Mouse (Mus musculus) heart, postnatal 14 days (tissue): ENCODE measurements around the gene Ago4. TPM values are rescaled to one million over a fixed set of nuclear protein-coding genes. Genes with fewer than 3 reads are reported as not detected.
A peak's percentile ranks its signal among the peaks of the same experiment; 100 is the strongest.
"Not testable (repeated sequence)": the region's sequence is repeated elsewhere in the genome, so short reads cannot be mapped to it uniquely, and the experiment has no call there.

Experiments
- DNase-seq, 2 experiments: peaks; one replicate each; pipeline ENCODE4 v3.0.0; 2021 to 2022
- intact Hi-C: fragments of 180-260 bp; cut with DNase I; formaldehyde crosslinking; loops from one replicate; pipeline ENCODE4 v1.15.1; 2025
- long read RNA-seq, 2 experiments: library from polyadenylated mRNA; stranded (forward); transcript quantifications; one replicate each; pipeline ENCODE4 v2.0.0; 2021
- total RNA-seq, 2 experiments: library from RNA; stranded (reverse); gene quantifications; 2 replicates each; pipeline ENCODE4 v1.2.3; 2021

The Ago4 gene
- 1 to 10 TPM; 5.4 to 5.5 TPM for total RNA-seq
- long read RNA-seq, experiment 1, full-length matches to known transcripts: 2 of 9 reads
- long read RNA-seq, experiment 1, partial matches to known transcripts: 6 of 9 reads
- long read RNA-seq, experiment 1, other reads (novel, unspliced or antisense): 1 of 9 reads
- long read RNA-seq, experiment 2, full-length matches to known transcripts: 1 of 6 reads
- long read RNA-seq, experiment 2, partial matches to known transcripts: 2 of 6 reads
- long read RNA-seq, experiment 2, other reads (novel, unspliced or antisense): 3 of 6 reads

DNA sequence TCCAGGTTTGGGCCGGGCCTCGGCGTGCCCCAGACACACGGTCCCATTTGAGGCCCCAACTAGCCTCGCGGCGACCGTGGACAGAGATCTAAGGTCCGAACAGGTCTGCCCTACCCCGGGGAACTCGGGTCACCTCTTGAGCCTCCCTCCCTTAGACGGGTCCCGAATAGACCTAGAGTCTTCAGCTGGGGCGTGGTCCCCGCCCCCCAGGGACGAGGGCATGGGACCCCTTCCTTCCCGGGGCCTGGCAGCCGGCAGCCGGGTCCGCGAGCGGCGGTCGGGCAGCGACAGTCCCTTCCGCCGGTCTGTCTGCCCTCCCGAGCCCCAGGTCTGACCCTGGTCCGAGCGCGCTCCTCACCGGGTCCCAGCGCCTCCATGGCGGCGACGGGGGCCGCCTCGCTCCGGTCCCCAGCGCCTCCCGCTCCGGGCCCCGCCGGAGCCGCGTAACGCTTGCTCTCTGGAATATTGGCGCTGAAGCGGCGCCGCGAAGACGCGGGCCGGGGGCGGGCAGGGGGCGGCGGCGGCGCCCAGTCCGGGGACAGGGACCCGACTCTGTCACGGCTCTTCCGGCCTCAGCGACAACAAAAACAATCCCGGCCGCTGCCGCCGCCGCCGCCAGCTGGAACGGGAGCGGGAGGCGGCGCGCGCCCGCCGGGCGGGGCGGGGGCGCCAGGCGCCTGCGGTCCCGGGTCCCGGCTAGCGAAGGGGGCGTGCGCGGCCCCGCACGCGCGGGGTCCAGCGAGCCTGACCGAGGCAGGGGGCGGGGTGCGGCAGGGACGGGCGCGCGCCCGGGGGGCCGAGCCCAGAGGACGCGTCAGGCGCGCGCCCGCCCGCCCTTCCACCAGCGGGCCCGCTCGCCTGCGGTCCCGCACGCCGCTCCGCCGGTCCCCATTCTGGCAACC, at the start of gene Ago4:
Gene Ago4 (minus strand): TSS at position 646 of the 902 bp plus-strand sequence.
- DNase-seq: peak; percentile 68 to 78
- intact Hi-C loops: no loop called here

DNA sequence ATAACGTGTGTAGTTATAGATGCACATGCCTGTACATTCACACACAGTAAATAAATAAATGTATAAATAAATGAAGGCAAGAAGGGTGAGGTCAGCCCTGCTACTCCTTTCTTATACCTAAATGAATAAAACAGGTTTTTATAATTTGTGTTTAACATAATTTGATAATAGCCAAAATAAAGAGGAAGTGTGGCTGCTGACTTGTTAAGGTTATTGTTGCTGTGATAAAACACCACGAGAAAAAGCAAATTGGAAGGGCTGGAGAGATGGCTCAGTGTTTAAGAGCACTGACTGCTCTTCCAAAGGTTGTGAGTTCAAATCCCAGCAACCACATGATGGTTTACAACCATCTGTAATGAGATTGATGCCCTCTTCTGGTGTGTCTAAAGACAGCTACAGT, 45.8 kb upstream of the Ago4 start:
- intact Hi-C loops: no loop called here
- DNase-seq: no peak

DNA sequence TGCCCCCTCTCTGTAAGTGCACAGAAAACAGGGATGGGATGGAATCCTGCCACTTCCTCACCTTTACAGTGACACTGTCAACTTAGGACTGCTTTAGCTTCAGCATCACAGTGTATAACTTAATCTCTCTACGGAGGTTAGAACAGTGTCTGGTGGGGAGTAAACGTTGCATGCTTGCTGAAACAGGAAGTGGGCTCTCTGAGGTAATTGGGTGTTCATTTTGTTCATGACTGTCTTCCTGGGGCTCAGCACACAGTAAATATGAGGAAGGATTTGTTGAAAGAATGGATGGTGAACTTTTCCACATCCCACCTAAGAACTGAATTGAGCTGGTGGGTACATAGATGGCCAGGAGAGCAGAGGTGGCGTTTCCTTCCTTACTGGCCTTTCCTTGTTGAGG, 44.6 kb upstream of the Ago4 start:
- intact Hi-C loops: no loop called here
- no peak for DNase-seq

DNA sequence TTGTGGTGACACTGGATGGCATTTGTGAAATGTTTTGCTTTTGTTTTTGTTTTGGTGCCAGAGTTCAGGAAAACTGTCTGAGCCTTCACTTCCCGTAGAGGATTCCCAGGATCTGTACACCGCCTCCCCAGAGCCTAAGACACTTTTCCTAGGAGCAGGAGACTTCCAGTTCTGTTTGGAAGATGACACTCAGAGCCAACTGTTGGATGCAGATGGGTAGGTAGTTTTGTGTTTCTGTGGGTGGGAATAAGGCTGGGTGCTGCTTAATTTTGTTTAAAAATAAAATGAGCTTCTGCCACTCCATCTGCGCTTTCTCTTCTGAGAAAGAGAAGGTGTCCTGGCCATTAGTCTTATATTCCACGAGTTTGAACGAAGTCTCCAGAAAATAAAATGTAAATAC, 43.0 kb upstream of the Ago4 start:
- intact Hi-C loops: no loop called here
- DNase-seq: no peak

GRCm38 (mm10) chr4:126569783-126570182, 36.5 kb upstream of the Ago4 start:
- intact Hi-C loops: no loop called here
- DNase-seq: no peak

DNA sequence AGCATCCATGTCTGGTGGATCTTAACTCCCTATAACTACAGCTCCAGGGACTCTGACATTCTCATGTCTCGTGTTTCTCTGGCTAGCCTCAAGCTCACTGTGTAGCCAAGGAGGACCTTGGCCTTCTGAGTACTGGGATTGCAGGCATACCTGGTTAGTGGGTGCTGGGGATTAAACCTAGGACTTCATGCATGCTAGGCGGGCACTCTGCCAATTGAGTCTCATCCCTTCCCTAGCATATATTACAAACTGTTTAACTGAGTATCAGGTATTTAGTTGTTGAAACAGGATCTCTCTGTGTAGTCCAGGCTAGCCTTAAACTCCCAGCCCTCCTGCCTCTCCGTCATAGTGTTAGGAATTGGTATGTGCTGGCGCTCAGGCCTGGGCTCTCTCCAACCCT, 34.0 kb upstream of the Ago4 start:
- intact Hi-C loops: no loop called here

DNA sequence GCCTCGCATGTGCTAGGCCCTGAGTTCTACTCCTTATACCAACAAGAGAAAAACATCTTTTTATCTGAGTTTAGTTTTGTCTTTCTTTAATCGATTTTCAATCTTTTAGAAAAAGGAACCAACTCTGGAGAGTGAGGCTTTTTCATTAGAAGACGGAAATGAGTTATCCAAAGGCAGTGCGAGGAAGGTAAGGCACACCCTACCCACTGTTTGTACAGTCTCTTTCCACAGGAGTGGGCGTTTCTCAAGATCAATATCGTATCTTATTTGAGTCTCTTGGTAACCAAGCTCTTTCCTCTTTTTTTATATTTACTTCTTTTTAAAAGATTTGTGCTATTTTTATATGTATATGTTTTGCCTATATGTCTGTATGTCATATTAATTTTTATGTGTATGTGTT, 30.5 kb upstream of the Ago4 start:
- intact Hi-C loops: no loop called here
- no peak for DNase-seq

More for the DNA sequence above, 34.0 kb upstream of the Ago4 start:
- no peak for DNase-seq

- intact Hi-C loops: loop anchor here (1.0 to 10.0 kb wide), 2 partner anchors 284 to 678 kb away; no protein-coding TSS in a partner anchor
- DNase-seq: peak; percentile 85 to 90
These were observed 23.8 kb upstream of the Ago4 start, which contains the start of gene Clspn for GRCm38 (mm10) chr4:126556809-126557711. Clspn (plus strand) TSS chr4:126556935.

DNA sequence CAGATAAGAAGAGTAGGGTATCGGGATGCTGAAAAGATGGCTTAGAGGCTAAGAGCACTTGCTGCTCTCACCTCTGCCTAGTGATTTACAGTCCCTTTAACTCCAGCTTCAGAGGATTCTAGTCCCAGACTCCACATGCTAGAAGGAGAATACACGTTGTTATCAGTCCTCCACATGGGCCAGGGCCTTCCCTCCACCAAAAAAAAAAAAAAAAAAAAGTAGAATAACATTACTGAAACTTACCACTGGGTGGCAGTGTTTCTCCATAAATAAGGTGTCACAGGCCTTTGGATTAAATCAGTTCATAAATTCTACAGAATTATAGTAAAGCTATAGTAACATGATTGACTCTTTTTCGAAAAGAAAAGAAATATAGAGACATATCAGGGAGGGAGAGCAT, 21.2 kb upstream of the Ago4 start:
- intact Hi-C loops: loop anchor here (2.0 to 10.0 kb wide), 2 partner anchors 186 to 680 kb away; no protein-coding TSS in a partner anchor
- DNase-seq: peak in 1 of 2 experiments; percentile 22

DNA sequence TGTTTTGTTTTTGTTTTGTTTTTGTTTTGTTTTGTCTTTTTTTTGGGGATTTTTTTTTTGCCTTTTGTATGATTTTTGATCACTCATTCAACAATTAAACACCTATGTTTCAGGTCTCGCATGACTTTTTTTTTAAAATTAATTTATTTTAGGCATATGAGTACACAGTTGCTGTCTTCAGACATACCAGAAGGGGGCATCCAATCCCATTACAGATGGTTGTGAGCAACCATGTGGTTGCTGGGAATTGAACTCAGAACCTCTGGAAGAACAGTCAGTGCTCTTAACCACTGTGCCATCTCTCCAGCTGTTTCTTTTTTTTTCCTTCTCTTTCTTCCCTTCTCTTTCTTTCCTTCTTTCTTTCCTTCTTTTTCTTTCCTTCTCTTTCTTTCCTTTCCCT, 20.4 kb upstream of the Ago4 start:
- no peak for DNase-seq
- intact Hi-C loops: loop anchor here (2.0 to 10.0 kb wide), 2 partner anchors 187 to 681 kb away; no protein-coding TSS in a partner anchor

- intact Hi-C loops: loop anchor here (10.0 kb wide), 1 partner anchor 682 kb away; no protein-coding TSS in a partner anchor
- DNase-seq: no peak
These were observed 19.8 kb upstream of the Ago4 start for GRCm38 (mm10) chr4:126553105-126553504.

- intact Hi-C loops: loop anchor here (10.0 kb wide), 1 partner anchor 683 kb away; no protein-coding TSS in a partner anchor
- DNase-seq: no peak
These were observed 18.9 kb upstream of the Ago4 start for GRCm38 (mm10) chr4:126552136-126552535.

DNA sequence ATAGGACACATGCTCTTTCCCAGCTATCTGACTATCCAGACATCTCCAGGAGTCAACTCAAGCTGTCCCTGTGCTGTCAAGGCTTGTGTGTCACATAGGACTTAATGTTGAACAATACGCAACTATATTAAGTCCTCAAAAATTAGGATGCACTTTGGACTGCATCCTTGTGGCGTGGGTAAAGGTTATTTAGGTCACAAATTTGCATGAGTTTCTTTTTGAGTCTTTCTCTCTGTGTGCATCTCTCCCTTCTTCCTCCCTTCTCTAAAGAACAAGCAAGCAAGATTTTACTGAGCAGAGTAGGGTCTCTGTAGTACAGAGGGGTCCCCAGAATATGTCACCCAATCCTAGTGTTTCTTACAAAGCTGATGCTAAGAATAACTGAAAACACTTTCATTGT, 12.9 kb upstream of the Ago4 start:
- no peak for DNase-seq
- intact Hi-C loops: no loop called here

DNA sequence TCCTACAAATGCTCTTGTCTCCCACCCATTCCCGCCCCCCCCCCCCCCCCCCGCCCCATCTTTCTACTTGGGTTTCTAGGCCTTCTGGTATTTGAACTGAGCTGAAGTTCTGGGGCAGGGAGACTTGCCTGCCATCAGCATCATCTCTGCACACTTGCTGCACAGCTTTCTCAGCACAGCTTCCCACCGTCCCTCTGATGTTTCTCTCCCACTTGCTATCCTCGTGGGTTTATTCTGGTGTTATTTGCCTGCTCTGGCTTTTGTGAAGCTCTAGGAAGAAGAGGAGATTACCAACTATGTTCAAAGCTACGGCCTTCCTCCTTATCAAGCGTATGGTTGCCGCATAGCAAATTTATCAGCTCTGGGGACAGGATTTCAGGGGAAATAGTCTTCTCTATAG, 12.4 kb upstream of the Ago4 start:
- intact Hi-C loops: no loop called here

DNA sequence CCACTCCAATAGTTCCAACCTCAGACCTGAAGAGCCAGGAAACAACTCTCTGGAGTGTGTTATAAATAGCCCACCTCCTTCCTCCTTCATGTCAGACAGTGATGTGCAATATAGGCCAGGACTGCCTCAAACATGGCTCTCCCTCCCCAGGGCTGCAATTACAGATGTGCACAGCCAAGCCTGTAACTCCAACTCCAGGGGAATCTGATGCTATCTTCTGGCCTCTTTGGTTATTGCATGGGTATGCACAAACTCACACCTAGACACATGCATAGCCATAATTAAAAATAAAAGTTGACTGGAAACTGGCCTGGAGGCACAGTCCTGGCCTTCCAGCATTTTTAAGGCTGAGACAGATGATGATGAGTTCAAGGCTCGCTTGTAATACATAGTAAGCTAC, 11.7 kb upstream of the Ago4 start:
- DNase-seq: no peak
- intact Hi-C loops: no loop called here

More for the DNA sequence above, 12.4 kb upstream of the Ago4 start:
- DNase-seq: no peak

GRCm38 (mm10) chr4:126542838-126543237, 9.6 kb upstream of the Ago4 start:
- no peak for DNase-seq
- intact Hi-C loops: no loop called here

DNA sequence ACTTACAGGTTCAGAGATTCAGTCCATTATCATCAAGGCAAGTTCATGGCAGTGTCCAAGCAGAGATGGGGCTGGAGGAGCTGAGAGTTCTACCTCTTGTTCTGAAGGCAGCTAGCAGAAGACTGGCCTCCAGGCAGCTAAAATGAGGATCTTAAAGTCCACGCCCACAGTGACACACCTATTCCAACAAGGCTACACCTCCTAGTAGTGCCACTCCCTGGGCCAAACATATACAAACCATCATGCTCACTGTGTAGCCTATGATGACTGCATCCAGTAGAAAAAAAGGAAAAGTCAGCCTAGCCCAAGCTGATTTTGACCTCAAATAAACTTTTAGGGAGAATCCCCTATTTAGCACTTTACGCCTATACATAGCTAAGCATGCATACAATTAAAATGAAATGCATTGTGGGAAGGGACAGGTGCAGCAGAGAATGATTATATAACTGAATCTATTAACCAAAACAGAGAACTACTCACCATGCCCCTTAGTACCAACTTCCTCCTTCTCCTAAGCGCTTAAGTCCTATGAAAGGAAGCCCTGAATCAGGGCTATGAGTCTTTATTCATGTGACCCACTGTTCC, 7.3 kb upstream of the Ago4 start:
- DNase-seq: no peak
- intact Hi-C loops: no loop called here

GRCm38 (mm10) chr4:126536865-126537264, 3.6 kb upstream of the Ago4 start:
- DNase-seq: no peak
- intact Hi-C loops: no loop called here

GRCm38 (mm10) chr4:126535631-126536030, 2.4 kb upstream of the Ago4 start:
- intact Hi-C loops, DNase-seq: not testable (repeated sequence)

DNA sequence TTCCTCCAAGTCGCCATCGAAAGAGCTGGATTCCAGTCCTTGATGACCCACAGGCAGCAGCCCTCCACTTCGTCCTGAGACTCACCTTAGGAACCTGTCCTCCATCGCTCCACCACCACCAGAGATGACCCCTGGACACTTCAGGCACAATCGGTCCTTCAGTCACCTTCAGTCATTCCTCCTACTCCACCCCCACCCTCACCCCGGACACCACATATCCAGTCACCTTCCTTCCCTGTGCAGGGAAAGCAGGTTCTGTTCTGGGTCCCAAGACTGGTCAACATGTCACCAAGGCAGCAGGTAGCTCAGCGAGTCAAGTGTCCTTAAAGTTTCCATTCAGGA, 428 bp upstream of the Ago4 start:
- intact Hi-C loops: no loop called here
- DNase-seq: no peak
